Comparison of ENCODE assay signal across 29 mouse cellular contexts in the genomic region with DNA sequence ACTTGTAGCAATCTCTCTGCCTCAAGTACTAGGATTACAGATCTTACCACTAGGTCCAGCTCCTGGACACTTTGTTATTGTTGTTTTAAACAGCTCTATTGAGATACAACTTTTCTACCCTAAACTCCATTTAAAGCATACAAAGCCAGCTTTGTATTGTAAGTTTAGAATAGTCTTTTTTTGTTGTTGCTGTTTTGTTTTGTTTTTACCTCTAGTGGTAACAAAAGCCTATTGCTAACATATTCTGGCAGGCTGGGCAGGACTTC. TPM values are rescaled to one million over a fixed set of nuclear protein-coding genes. Genes with fewer than 3 reads are reported as not detected.
DNase-seq lines count a peak whose midpoint lies in the region; ATAC-seq and TF ChIP-seq lines count a peak whose summit lies in the region.
"Had no signal": no experiment of that assay in that cellular context is flagged by ENCODE, and none has a peak within 500 bp of the region (broad histone marks: within the 10 kb centered on the region; RNA-seq: fewer than 3 reads in every experiment).

No protein-coding gene starts in this region.

- no peaks in the 10 kb centered on the region for H3K27me3 ChIP-seq in heart, embryonic 13.5 days (replicated peaks)
- H3K27me3 ChIP-seq in midbrain, embryonic 16.5 days (ENCODE audit: control insufficient read depth, insufficient read depth, low read depth, low read length): no peaks in the 10 kb centered on the region
- H3K27me3 ChIP-seq in intestine, embryonic 15.5 days (replicated peaks): no peaks in the 10 kb centered on the region
- H3K27me3 ChIP-seq: CH12.LX; embryonic facial prominence, embryonic 13.5 days; hindbrain, embryonic 12.5 days; limb, embryonic 15.5 days; liver, embryonic 13.5 days; midbrain, embryonic 12.5 days; stomach, embryonic 15.5 days had no signal

- TF ChIP-seq CTCF in gastrocnemius, adult 2 months (IDR thresholded peaks at IDR 0.05): no peak
- TF ChIP-seq CTCF in layer of hippocampus, adult 2 months (conservative IDR thresholded peaks at IDR 0.05): no peak

- no peak for ATAC-seq in heart, embryonic 13.5 days (ENCODE audit: extremely low read depth, insufficient number of reproducible peaks, low FRiP score, low TSS enrichment)
- ATAC-seq in midbrain, embryonic 16.5 days: no peak
- no peak for ATAC-seq in intestine, embryonic 15.5 days
- ATAC-seq: forebrain, embryonic 16.5 days had no signal

- H3K27ac ChIP-seq in gastrocnemius, adult 2 months: peak overlapping the region; percentile 95
- peak overlapping the region; percentile 98 for H3K27ac ChIP-seq in heart, embryonic 13.5 days (replicated peaks)
- peak overlapping the region; percentile 32; the same call in 1 of the 2 replicates for H3K27ac ChIP-seq in layer of hippocampus, adult 2 months
- no peak overlapping the region for H3K27ac ChIP-seq in midbrain, embryonic 16.5 days (ENCODE audit: low read length)
- H3K27ac ChIP-seq in intestine, embryonic 15.5 days: no peak overlapping the region
- H3K27ac ChIP-seq: embryonic facial prominence, embryonic 13.5 days; forebrain, embryonic 10.5 days; hindbrain, embryonic 12.5 days; hindbrain, postnatal 0 days; kidney, postnatal 0 days; limb, embryonic 10.5 days; limb, embryonic 15.5 days; liver, embryonic 13.5 days; midbrain, embryonic 12.5 days had no signal

- H3K4me1 ChIP-seq in heart, embryonic 13.5 days: peaks cover 85% of the 10 kb centered on the region
- H3K4me1 ChIP-seq in midbrain, embryonic 16.5 days (ENCODE audit: control insufficient read depth, insufficient read depth, low read length): no peaks in the 10 kb centered on the region
- peaks cover 12% of the 10 kb centered on the region; the same call in 1 of the 2 replicates for H3K4me1 ChIP-seq in intestine, embryonic 15.5 days (replicated peaks)
- H3K4me1 ChIP-seq: hindbrain, embryonic 12.5 days; midbrain, embryonic 12.5 days had no signal

- DNase-seq in gastrocnemius, adult 2 months: no peak
- no peak for DNase-seq in gastrocnemius, postnatal 14 days
- DNase-seq in heart, adult 18-20 months: no peak
- no peak for DNase-seq in layer of hippocampus, adult 2 months (ENCODE audit: low spot score in 2 of 2)
- no peak for DNase-seq in layer of hippocampus, adult 8-10 months (ENCODE audit: low spot score in 2 of 2)
- DNase-seq: kidney, postnatal 4 days; layer of hippocampus, adult 9-11 months; liver, embryonic 13.5 days; lung, adult 18-20 months; retina, postnatal 1 day; right cerebral cortex, postnatal 14 days; thymus, adult 2 months; thymus, postnatal 36 days had no signal

- intact Hi-C loops in gastrocnemius, adult 2 months (cut with DNase I): no loop called here
- intact Hi-C loops in gastrocnemius, postnatal 14 days (cut with DNase I; ENCODE audit: low total_unique reads): no loop called here

- H3K4me2 ChIP-seq in heart, embryonic 13.5 days: peak overlapping the region; percentile 50
- H3K4me2 ChIP-seq in midbrain, embryonic 16.5 days (ENCODE audit: low read length): no peak overlapping the region
- H3K4me2 ChIP-seq in intestine, embryonic 15.5 days (replicated peaks): no peak overlapping the region
- H3K4me2 ChIP-seq: embryonic facial prominence, embryonic 13.5 days; hindbrain, embryonic 12.5 days; limb, embryonic 15.5 days; liver, embryonic 13.5 days; midbrain, embryonic 12.5 days; stomach, embryonic 15.5 days had no signal

- peaks cover 3% of the 10 kb centered on the region; the same call in 1 of the 2 replicates for H3K36me3 ChIP-seq in heart, embryonic 13.5 days
- H3K36me3 ChIP-seq in midbrain, embryonic 16.5 days (ENCODE audit: control insufficient read depth, insufficient read depth, low read length): no peaks in the 10 kb centered on the region
- no peaks in the 10 kb centered on the region for H3K36me3 ChIP-seq in intestine, embryonic 15.5 days
- H3K36me3 ChIP-seq: forebrain, embryonic 10.5 days; G1E; hindbrain, embryonic 12.5 days; limb, embryonic 10.5 days; limb, embryonic 15.5 days; liver, embryonic 13.5 days; midbrain, embryonic 12.5 days; stomach, embryonic 15.5 days had no signal

- peak overlapping the region; percentile 70 for H3K4me3 ChIP-seq in gastrocnemius, adult 2 months
- no peak overlapping the region for H3K4me3 ChIP-seq in heart, embryonic 13.5 days
- H3K4me3 ChIP-seq in layer of hippocampus, adult 2 months: no peak overlapping the region
- no peak overlapping the region for H3K4me3 ChIP-seq in midbrain, embryonic 16.5 days (ENCODE audit: low read depth, low read length)
- no peak overlapping the region for H3K4me3 ChIP-seq in intestine, embryonic 15.5 days (replicated peaks)
- H3K4me3 ChIP-seq: embryonic facial prominence, embryonic 13.5 days; forebrain, embryonic 10.5 days; hindbrain, embryonic 12.5 days; limb, embryonic 10.5 days; limb, embryonic 15.5 days; liver, embryonic 13.5 days; megakaryocyte, embryonic 14.5 days; midbrain, embryonic 12.5 days; stomach, embryonic 15.5 days had no signal

- H3K9ac ChIP-seq in heart, embryonic 13.5 days: peak overlapping the region; percentile 65
- no peak overlapping the region for H3K9ac ChIP-seq in midbrain, embryonic 16.5 days (ENCODE audit: low read depth, low read length)
- H3K9ac ChIP-seq in intestine, embryonic 15.5 days: no peak overlapping the region
- H3K9ac ChIP-seq: embryonic facial prominence, embryonic 13.5 days; hindbrain, embryonic 12.5 days; limb, embryonic 15.5 days; liver, embryonic 13.5 days; midbrain, embryonic 12.5 days; stomach, embryonic 15.5 days had no signal

- no peaks in the 10 kb centered on the region for H3K9me3 ChIP-seq in heart, embryonic 13.5 days
- H3K9me3 ChIP-seq in midbrain, embryonic 16.5 days (replicated peaks; ENCODE audit: control insufficient read depth, low read length, poor library complexity, severe bottlenecking): no peaks in the 10 kb centered on the region
- no peaks in the 10 kb centered on the region for H3K9me3 ChIP-seq in intestine, embryonic 15.5 days
- H3K9me3 ChIP-seq: embryonic facial prominence, embryonic 13.5 days; forebrain, embryonic 10.5 days; G1E; hindbrain, embryonic 12.5 days; limb, embryonic 10.5 days; limb, embryonic 15.5 days; liver, embryonic 13.5 days; megakaryocyte, embryonic 14.5 days; midbrain, embryonic 12.5 days; stomach, embryonic 15.5 days had no signal

RNA-seq across cellular contexts. Expression of a gene that starts 57.1 kb away (rescaled TPM):
- 10 to 100 TPM; 26.3 to 36.9 TPM for total RNA-seq in gastrocnemius, adult 2 months (2021)
- 10 to 100 TPM; 28.9 to 44.4 TPM for total RNA-seq in gastrocnemius, postnatal 14 days (2021)
- polyA plus RNA-seq in heart, embryonic 13.5 days (2015; fragmentation: Nextera tagmentation; extraction: Ambion mirVana): 3.0 and 3.1 TPM in 2 replicates
- total RNA-seq in heart, adult 18-20 months (2021): 10 to 100 TPM; 45.2 to 58.1 TPM
- 10 to 100 TPM; 54.1 to 62.2 TPM for total RNA-seq in layer of hippocampus, adult 2 months (2021)
- 10 to 100 TPM; 61.3 to 82.7 (median 71.8) TPM for total RNA-seq in layer of hippocampus, adult 8-10 months (2022)
- polyA plus RNA-seq in midbrain, embryonic 16.5 days (2015; fragmentation: Nextera tagmentation; extraction: Ambion mirVana): 0.93 and 1.5 TPM in 2 replicates
- 4.8 and 4.9 TPM in 2 replicates for polyA plus RNA-seq in intestine, embryonic 15.5 days (2015; fragmentation: Nextera tagmentation; extraction: Ambion mirVana)

Comparison
In these comparisons a context has a peak if more than half of its experiments do, and no peak if none do; other contexts are left out.
1. H3K27ac ChIP-seq: peak in gastrocnemius, adult 2 months (single experiment), heart, embryonic 13.5 days (single experiment) and layer of hippocampus, adult 2 months (single experiment); none in midbrain, embryonic 16.5 days (single experiment) and intestine, embryonic 15.5 days (single experiment).